Mouse (Mus musculus): Measurements from ENCODE around the gene Urah.

Gene Urah

DNA sequence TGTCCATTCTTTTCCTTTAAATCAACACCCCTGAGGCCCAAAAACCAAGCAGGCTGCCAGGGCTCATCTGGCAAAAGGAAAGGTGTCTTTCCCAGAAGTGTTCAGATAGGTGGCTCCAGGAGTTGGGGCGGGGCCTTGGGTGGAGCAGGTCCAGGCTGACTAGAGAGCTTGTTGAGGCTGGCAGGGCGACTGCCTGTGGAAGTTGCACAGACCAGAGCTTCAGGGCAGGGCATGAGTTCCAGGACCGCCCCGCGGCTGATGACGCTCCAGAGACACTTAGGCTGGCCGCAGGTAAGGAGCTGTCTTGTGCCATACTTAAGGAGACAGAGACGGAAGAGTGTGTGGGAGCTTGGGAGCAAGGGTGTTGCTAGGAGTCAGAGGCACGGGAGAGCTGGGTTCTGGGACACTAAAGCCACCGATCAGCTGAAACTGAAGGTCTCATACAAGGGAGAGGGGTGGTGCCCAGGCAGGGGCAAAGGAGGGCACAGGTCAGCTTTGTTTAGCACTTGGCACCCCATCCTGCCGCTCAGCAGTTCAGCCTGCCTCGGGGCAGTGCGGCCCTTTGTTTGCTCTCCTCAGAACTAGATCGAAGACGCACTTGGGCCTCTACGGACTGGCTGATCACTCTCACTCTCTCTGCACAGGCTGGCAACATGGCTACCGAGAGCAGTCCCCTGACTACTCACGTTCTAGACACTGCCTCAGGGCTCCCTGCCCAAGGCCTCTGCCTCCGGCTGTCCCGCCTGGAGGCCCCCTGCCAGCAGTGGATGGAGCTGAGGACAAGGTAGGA is at the start of gene Urah:
Gene Urah, plus strand, starts transcription at position 51 of the 790 bp plus-strand sequence.
- DNase-seq (ENCODE audit: low spot score), result no peak

GRCm38 (mm10) chr7:140787406-140788052 is 47.3 kb upstream of the Urah start, which contains the start of gene Syce1:
Syce1 (minus strand) TSS chr7:140787852.
- DNase-seq (ENCODE audit: low spot score), result no peak

DNA sequence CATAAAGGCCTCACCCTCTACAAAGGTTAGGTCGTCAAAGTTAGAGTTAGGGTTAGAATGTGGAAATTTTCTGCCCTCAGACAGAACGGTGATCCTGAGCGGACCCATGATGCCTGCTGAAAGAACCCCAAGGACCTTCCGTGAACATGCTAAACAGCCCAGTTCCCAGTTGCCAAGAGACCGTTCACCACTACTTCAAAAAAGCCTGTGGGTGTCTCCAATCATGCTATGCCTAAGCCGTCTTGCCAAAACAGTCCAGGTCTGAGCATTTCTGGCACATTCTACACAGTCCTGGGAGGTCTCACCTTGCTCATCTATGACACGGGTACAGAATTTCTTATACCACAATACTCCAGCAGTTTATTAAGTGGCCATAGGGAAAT is 46.8 kb upstream of the Urah start:
- DNase-seq (ENCODE audit: low spot score), result no peak

GRCm38 (mm10) chr7:140793541-140793940 is 41.3 kb upstream of the Urah start:
- DNase-seq (ENCODE audit: low spot score), result no peak

DNA sequence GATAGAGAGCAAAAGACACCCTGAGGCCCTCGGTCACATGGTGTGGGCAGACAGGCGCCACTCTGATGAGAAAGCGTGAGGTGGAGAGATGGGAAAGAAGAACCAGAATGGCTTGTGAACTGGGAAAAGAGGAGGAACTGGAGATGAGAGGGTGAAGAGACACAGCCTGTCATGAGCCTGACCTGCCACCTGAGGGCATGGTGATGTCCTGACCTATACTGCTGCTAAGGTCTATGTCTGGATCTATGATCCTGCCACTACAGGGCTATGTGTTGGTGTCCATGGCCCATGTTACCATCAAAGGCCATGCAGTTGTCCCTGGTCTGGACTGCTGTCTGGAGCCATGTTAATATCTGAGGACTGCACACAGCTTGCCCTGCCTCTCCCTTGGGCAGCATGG is 37.2 kb upstream of the Urah start:
- no peak for DNase-seq (ENCODE audit: low spot score)

DNA sequence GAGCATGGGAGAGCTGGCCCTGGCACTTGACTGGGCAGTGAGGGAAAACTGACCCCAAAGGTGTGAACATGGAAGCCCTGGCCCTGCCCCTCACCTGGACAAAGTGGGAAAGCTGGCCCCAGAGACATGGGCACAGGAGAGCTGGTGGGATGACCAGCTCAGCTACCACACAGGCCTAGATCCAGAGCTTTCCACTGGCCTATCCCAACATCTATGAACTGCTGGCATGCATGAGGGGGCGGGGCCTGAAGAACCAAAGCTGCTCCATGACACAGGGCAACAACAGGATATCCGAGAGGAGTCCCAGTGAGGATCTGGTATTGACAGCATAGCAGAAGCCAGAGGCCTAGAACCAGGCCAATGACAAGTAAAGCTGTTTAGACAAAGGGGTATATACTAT is 36.6 kb upstream of the Urah start:
- no peak for DNase-seq (ENCODE audit: low spot score)

DNA sequence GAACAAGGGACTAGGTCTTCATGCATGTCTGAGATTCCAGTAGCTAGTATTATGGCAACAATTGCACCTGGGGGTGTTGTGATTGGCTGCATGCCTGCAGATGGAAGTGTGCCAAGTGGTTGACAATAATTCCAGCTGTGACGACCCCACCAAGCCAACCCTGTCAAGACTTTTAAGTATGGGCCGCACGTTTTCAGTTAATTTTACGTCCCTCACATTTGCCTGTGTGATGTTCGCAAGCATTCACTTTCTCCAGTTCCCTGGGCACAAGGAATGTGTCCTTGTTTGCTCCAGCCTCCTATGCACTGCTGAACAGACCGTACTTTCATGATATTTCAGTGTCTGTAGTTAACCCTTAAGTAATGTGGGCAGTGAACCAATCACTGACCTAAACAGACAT is 32.2 kb upstream of the Urah start:
- no peak for DNase-seq (ENCODE audit: low spot score)

GRCm38 (mm10) chr7:140805704-140806103 is 29.1 kb upstream of the Urah start:
- peak; percentile 33 for DNase-seq (ENCODE audit: low spot score)

GRCm38 (mm10) chr7:140810496-140810895 is 24.3 kb upstream of the Urah start:
- DNase-seq (ENCODE audit: low spot score), result no peak

- no peak for DNase-seq (ENCODE audit: low spot score)
These were observed 23.1 kb upstream of the Urah start for GRCm38 (mm10) chr7:140811714-140812113.

DNA sequence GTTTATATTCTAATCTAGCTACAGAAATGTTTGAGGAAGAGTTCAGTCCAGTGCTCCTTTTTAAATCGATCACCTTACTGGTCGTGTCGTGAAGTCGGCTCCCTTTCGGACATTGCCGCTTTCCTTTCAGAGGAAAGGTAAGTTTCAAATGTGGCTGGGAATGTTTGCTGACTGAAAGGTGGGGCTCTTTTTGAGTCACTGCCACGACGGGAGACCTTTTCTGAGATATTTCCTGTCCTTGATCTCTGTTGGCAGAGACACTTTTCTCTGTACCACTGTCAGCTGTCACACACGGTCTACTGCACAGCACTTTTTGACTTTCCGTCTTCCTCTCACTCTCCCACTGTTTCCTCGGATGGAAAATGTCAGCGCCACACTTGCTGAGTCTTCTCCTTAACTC is 22.0 kb upstream of the Urah start:
- DNase-seq (ENCODE audit: low spot score), result no peak

GRCm38 (mm10) chr7:140820173-140820572 is 14.6 kb upstream of the Urah start:
- DNase-seq (ENCODE audit: low spot score), result no peak

DNA sequence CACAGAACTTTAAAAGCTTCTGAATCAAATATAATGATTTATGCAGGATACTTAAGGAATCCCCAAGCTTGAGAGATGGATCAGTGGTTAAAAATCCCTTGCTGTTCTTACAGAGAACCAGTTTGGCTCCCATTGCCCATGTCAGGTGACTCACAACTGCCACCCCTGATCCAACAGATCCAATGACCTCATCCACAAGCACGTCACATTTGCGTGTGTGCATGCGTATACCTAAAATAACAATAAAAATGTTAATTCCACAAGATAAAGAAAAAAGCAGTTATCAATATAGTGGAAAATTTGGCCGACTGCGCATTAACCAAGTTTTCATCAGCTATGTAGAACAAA is 13.5 kb upstream of the Urah start:
- no peak for DNase-seq (ENCODE audit: low spot score)

DNA sequence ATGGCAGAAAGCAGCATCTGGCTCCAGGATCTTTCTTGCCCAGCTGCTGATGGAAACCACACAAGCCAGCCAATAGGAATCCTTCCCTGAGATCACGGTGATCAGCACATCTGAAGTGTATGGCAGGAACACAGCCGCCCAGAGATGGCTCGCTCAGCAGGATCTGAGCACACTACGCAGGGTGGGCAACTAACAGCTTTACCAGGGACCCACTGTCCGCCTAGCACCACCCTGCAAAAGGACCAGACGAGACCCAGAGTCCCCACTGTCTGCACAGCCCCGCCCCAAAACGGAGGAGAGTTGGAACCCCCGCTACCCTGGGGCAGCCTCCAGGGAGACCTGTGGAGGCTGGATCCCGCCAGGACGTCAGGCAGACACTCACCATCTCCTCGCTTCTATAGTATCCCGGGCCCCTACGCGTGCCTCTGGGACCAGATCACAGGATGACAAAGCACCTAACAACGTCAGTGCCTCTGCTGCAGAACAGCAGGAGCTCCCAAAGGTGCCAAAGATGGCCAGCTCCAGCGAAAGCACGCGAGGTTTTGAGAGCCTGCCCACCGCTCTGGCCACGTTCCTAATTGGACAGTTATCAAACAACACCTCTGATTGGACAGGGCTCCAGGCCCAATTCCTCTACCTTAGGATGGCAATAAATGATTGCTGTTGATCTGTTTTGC is 13.0 kb upstream of the Urah start, which contains the start of gene Zfp941:
Gene Zfp941, minus strand, starts transcription at position 526 of the 677 bp plus-strand sequence.
- no peak for DNase-seq (ENCODE audit: low spot score)

GRCm38 (mm10) chr7:140822731-140823130 is 12.1 kb upstream of the Urah start:
- no peak for DNase-seq (ENCODE audit: low spot score)

DNA sequence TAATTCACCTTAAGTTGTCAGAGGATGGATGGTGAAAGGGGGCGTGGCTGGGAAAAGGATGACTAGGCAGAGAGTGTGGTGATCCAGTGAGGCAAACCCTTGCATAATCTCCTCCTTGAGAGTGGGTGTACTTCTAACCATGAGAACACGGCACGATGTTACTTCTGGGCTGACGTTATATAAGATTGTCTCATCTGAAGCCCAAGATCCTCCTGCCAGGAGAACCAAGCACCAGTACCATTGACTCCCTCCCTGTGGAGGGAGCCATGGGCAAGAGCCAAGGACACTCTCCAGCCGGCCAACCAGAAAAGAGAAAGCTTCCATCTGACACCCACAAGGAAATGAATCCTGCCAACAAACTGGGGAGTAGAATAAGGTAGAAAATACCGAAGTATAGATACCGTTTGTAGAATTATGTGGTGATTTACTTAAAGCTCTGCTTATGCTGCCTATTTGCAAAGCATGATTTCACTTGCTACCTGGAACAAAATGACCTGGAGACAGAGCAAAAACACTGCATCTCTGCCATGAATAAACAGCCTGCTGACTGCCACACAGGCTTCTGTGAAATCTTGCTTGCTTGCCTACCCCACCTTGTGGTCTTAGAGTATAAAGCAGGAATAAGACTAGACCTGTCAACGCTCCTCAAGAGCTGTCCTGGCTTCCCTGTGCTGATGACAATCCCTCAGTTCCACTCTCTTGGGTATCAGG is 6.5 kb upstream of the Urah start:
- no peak for DNase-seq (ENCODE audit: low spot score)

- DNase-seq (ENCODE audit: low spot score), result no peak
These were observed 3.4 kb upstream of the Urah start for GRCm38 (mm10) chr7:140831447-140831846.

GRCm38 (mm10) chr7:140833341-140833740 is 1.5 kb upstream of the Urah start:
- no peak for DNase-seq (ENCODE audit: low spot score)

DNA sequence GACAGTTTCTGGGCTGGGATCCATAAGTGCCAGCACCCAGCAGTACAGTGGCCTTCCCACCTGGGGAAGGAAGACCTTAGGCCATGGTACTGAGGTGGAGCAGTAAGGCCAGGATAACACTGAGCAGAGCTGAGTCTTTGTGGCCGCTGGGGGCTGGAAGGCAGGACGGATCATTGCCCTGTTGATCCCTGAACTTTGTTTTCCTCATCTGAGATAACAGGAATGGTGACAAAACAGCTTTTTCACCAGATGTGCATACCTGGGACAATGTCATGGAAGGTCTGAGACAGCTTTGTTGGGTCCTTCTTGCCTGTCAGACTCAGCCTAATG is 905 bp downstream of the Urah start:
- no peak for DNase-seq (ENCODE audit: low spot score)

DNA sequence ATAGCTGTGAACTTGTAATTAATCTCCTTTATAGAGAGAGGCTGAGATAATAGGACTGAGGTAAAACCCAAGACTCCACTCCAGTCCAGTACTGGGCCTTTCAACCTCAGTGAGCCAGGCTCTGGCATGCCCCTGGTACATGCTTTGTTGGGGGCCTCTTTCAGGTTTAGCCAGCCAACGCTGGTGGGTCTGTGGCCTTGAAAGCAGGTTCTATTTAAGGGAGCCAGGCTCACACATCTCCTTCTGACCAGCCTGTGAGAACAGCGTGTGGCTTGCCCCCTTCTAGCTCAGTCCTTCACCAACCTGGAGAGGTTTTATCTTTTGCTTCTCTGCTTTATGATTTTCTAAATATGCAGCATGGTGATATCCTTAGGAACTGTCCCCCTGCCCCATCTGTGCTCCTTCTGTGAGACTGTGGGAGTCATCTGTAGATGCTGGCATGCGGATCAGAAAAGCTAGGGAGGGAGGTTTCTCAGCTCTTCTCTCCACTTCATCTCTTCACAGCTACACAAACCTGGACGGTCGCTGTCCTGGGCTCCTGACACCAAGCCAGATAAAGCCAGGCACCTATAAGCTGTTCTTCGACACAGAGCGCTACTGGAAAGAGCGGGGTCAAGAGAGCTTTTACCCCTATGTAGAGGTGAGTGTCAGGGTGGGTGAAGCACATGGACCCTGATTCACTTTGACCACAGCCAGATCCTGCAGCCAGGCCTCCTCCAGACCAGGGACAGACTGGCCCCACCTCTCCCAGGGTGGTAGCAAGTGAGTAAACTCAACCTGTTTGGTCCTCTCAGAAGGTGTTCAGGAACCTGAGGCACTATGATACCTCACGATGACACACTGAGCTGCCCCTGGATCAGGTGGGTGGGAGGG is 1.7 kb downstream of the Urah start:
- DNase-seq (ENCODE audit: low spot score), result no peak

DNA sequence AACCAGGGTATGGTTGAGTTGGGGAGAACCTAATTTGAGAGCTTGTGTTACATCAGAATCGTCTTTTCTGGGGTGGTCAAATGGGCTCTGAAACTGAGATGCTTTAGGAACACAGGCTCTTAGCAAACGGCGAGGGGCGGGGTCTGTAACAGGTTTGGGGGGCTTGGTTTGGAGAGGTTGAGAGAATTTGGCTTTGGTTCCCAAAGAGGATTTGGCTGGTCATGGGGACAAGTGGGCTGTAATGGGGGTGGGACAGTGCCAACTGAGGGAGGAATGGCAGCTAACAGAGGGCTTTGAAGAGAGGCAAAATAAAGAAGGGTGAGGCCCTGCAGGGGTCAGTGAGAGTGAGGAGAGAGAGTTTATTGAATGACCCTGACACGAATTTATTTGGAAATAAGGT is 4.7 kb downstream of the Urah start:
- DNase-seq (ENCODE audit: low spot score), result no peak

Data from ovary, postnatal 36 days (tissue).